ENCODE assay signal across 31 mouse cellular contexts in the genomic region with DNA sequence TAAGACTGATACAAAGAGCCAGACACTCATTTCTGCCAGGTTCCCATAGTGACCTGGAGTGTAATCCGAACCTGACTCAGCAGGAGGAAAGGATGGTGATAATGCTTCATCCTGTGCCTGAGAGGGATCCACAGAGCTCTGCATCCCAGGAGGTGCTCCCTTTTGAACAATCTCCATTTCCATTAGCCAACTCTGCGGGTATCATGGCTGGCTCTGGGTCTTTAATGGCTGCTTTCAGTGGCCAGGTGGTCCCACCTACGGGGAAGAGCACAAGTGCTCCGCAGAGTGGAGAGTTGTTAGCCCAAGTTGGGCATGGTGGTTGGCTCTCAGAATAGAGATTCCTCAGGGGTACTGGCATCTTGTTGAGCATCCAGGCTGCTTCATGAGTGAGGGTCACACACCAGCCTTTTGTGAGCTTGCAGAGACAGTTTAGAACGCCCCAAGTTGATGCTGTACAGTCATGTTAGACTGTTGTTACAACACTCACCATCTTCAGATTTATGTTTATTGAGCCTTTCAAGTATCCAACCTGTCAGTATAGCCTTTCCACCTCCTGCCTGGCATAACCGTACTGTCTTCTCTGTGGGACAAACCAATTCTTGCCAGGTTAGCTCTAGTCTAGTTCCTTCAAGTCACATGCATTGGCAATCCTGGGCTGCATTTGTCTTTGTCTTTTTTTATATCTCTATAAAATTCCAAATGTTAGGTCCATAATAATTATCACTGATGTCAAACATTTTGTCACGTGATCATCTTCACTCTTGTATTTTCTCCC. TPM values are rescaled to one million over a fixed set of nuclear protein-coding genes. Genes with fewer than 3 reads are reported as not detected.
DNase-seq lines count a peak whose midpoint lies in the region; ATAC-seq and TF ChIP-seq lines count a peak whose summit lies in the region.
"Had no signal": no experiment of that assay in that cellular context is flagged by ENCODE, and none has a peak within 500 bp of the region (broad histone marks: within the 10 kb centered on the region; RNA-seq: fewer than 3 reads in every experiment).

No protein-coding gene starts in this region.

- H3K4me1 ChIP-seq in cerebellum, adult 2 months (ENCODE audit: control insufficient read depth, insufficient read depth, low read length): peaks cover 18% of the 10 kb centered on the region; the same call in 1 of the 2 replicates
- H3K4me1 ChIP-seq in midbrain, embryonic 13.5 days (replicated peaks): no peaks in the 10 kb centered on the region
- H3K4me1 ChIP-seq: hindbrain, embryonic 12.5 days; limb, embryonic 12.5 days; liver, embryonic 15.5 days; midbrain, embryonic 12.5 days; neural tube, embryonic 13.5 days had no signal

- no peaks in the 10 kb centered on the region for H3K36me3 ChIP-seq in midbrain, embryonic 13.5 days
- H3K36me3 ChIP-seq: hindbrain, embryonic 12.5 days; limb, embryonic 12.5 days; liver, embryonic 15.5 days; midbrain, embryonic 12.5 days; neural tube, embryonic 13.5 days had no signal

- 16% methylated on average over 7 of the region's 7 CpGs for WGBS in cerebellum, adult 2 months
- 83% methylated on average over 7 of the region's 7 CpGs for WGBS in midbrain, embryonic 13.5 days

- TF ChIP-seq CTCF in cerebellum, adult 2 months (IDR thresholded peaks at IDR 0.05; ENCODE audit: borderline replicate concordance, insufficient read depth, low read depth, low read length): no peak

- TF ChIP-seq POLR2A in cerebellum, adult 2 months (IDR thresholded peaks at IDR 0.05; ENCODE audit: borderline replicate concordance, insufficient read depth, low read length): no peak

- no peak overlapping the region for H3K4me3 ChIP-seq in cerebellum, adult 2 months (replicated peaks; ENCODE audit: insufficient read depth, low read depth, low read length)
- no peak overlapping the region for H3K4me3 ChIP-seq in midbrain, embryonic 13.5 days (replicated peaks)
- H3K4me3 ChIP-seq: erythroblast, embryonic 14.5 days; hindbrain, embryonic 12.5 days; limb, embryonic 12.5 days; liver, embryonic 15.5 days; midbrain, embryonic 12.5 days; neural tube, embryonic 13.5 days had no signal

- H3K9me3 ChIP-seq in midbrain, embryonic 13.5 days: no peaks in the 10 kb centered on the region
- H3K9me3 ChIP-seq: hindbrain, embryonic 12.5 days; limb, embryonic 12.5 days; liver, embryonic 15.5 days; midbrain, embryonic 12.5 days; neural tube, embryonic 13.5 days had no signal

- ATAC-seq in midbrain, embryonic 13.5 days: no peak
- ATAC-seq: forebrain, postnatal 0 days; intestine, embryonic 16.5 days had no signal

- H3K27ac ChIP-seq in cerebellum, adult 2 months (ENCODE audit: insufficient read depth, low read length): peak overlapping the region; percentile 89
- H3K27ac ChIP-seq in midbrain, embryonic 13.5 days: no peak overlapping the region
- H3K27ac ChIP-seq: hindbrain, embryonic 12.5 days; kidney, postnatal 0 days; limb, embryonic 12.5 days; liver, embryonic 15.5 days; midbrain, embryonic 12.5 days; neural tube, embryonic 13.5 days had no signal

- H3K9ac ChIP-seq in midbrain, embryonic 13.5 days (replicated peaks): no peak overlapping the region
- H3K9ac ChIP-seq: forebrain, postnatal 0 days; hindbrain, embryonic 12.5 days; limb, embryonic 12.5 days; liver, embryonic 15.5 days; lung, embryonic 14.5 days; midbrain, embryonic 12.5 days; neural tube, embryonic 13.5 days had no signal

- no peaks in the 10 kb centered on the region for H3K27me3 ChIP-seq in cerebellum, adult 2 months (ENCODE audit: control insufficient read depth, insufficient read depth, low read length)
- no peaks in the 10 kb centered on the region for H3K27me3 ChIP-seq in midbrain, embryonic 13.5 days
- H3K27me3 ChIP-seq: hindbrain, embryonic 12.5 days; limb, embryonic 12.5 days; liver, embryonic 15.5 days; midbrain, embryonic 12.5 days; neural tube, embryonic 13.5 days had no signal

- H3K4me2 ChIP-seq in midbrain, embryonic 13.5 days (replicated peaks): no peak overlapping the region
- H3K4me2 ChIP-seq: hindbrain, embryonic 12.5 days; limb, embryonic 12.5 days; liver, embryonic 15.5 days; lung, embryonic 14.5 days; midbrain, embryonic 12.5 days; neural tube, embryonic 13.5 days had no signal

- peak; percentile 42 for DNase-seq in ES-CJ7 (ENCODE audit: low read depth, low spot score)
- peak; percentile 95 for DNase-seq in brain, adult 2 months (ENCODE audit: low read depth, low spot score)
- peak; percentile 84 to 95 for DNase-seq in cerebellum, adult 2 months
- DNase-seq in cerebellum, postnatal 14 days: peak; percentile 83 to 93
- DNase-seq in layer of hippocampus, adult 11-12 months (ENCODE audit: low spot score): no peak
- no peak for DNase-seq in spleen, adult 18-20 months
- DNase-seq: adrenal gland, postnatal 10 days; forebrain, postnatal 0 days; gastrocnemius, postnatal 10 days; kidney, adult 8-10 months; kidney, postnatal 4 days; layer of hippocampus, postnatal 36 days; lung, embryonic 14.5 days; thymus, postnatal 4 days had no signal

RNA-seq across cellular contexts. Expression of a gene that starts 38.3 kb away (rescaled TPM):
- 0.26 TPM in 1 of 2 replicates, not detected in the other for polyA plus RNA-seq in cerebellum, adult 2 months (2012; rRNA removed)
- polyA plus RNA-seq in midbrain, embryonic 13.5 days (2015; fragmentation: Nextera tagmentation; extraction: Ambion mirVana): not detected in 2 replicates
- polyA plus RNA-seq: embryonic facial prominence, embryonic 14.5 days; erythroblast, embryonic 14.5 days; forebrain, embryonic 11.5 days; forebrain, postnatal 0 days; gonadal fat pad, adult 2 months; heart, embryonic 14.5 days; hindbrain, embryonic 12.5 days; limb, embryonic 12.5 days; liver, adult 2 months; liver, embryonic 15.5 days; lung, embryonic 14.5 days; midbrain, embryonic 12.5 days; neural tube, embryonic 13.5 days; stomach, embryonic 14.5 days; testis, adult 2 months; thymus, postnatal 0 days had no signal

RNA-seq across cellular contexts. Expression of a gene that starts 57.1 kb away (rescaled TPM):
- 0.05 TPM in 1 of 2 replicates, not detected in the other for polyA plus RNA-seq in cerebellum, adult 2 months (2012; rRNA removed)
- not detected in 2 replicates for polyA plus RNA-seq in midbrain, embryonic 13.5 days (2015; fragmentation: Nextera tagmentation; extraction: Ambion mirVana)
- polyA plus RNA-seq: erythroblast, embryonic 14.5 days; forebrain, embryonic 11.5 days; heart, embryonic 14.5 days; hindbrain, embryonic 12.5 days; liver, adult 2 months; liver, embryonic 15.5 days; midbrain, embryonic 12.5 days had no signal

Comparison
In these comparisons a context has a peak if more than half of its experiments do, and no peak if none do; other contexts are left out.
1. DNase-seq: peak in ES-CJ7 (single experiment), brain, adult 2 months (single experiment), cerebellum, adult 2 months (2 of 2) and cerebellum, postnatal 14 days (2 of 2); none in layer of hippocampus, adult 11-12 months (single experiment) and spleen, adult 18-20 months (0 of 2).